Mouse (Mus musculus) ES-E14 (cell line): ENCODE measurements around the gene Gpr26. TPM values are rescaled to one million over a fixed set of nuclear protein-coding genes. Genes with fewer than 3 reads are reported as not detected.

Experiments
- DNase-seq: peaks from one replicate; pipeline ENCODE4 v3.0.0-alpha.2; 2013; ENCODE audit warnings: low read depth, low spot score
- H3K27ac ChIP-seq: 2 replicates; pipeline ENCODE4 v1.5.1; 2012; ENCODE audit warnings: low read depth, mild to moderate bottlenecking, low read length, moderate library complexity, mixed read lengths; ENCODE audit not compliant: poor library complexity, insufficient read depth, severe bottlenecking
- H3K36me3 ChIP-seq: 2 replicates; pipeline ENCODE4 v1.6.1; 2012; ENCODE audit warnings: mild to moderate bottlenecking, low read length, moderate library complexity, mixed read lengths; ENCODE audit not compliant: control insufficient read depth, poor library complexity, insufficient read depth, severe bottlenecking
- H3K4me1 ChIP-seq, 2 experiments: fragments of 150-350 bp in 1 of 2; sonication (generic) in 1 of 2; 2 replicates each; pipeline ENCODE4 v1.6.1; 2012; ENCODE audit warnings: low read length in 2 of 2, mild to moderate bottlenecking in 1 of 2, mixed read lengths in 1 of 2; ENCODE audit not compliant: control insufficient read depth in 2 of 2, insufficient read depth in 2 of 2, poor library complexity in 1 of 2
- H3K4me3 ChIP-seq, 2 experiments: fragments of 150-350 bp in 1 of 2; sonication (generic) in 1 of 2; 2 replicates each; pipeline ENCODE4 v1.5.1; 2012; ENCODE audit warnings: low read length in 2 of 2, low read depth in 1 of 2, mild to moderate bottlenecking in 1 of 2, mixed read lengths in 1 of 2; ENCODE audit not compliant: insufficient read depth in 1 of 2, poor library complexity in 1 of 2, severe bottlenecking in 1 of 2
- H3K9ac ChIP-seq: 2 replicates; pipeline ENCODE4 v1.6.1; 2012; ENCODE audit warnings: low read depth, mild to moderate bottlenecking, low read length, mixed read lengths; ENCODE audit not compliant: poor library complexity, insufficient read depth, severe bottlenecking
- H3K9me3 ChIP-seq: fragments of 150-350 bp; sonication (generic); 2 replicates; pipeline ENCODE4 v1.6.1; 2012; ENCODE audit warnings: low read depth, mild to moderate bottlenecking, low read length; ENCODE audit not compliant: control insufficient read depth, insufficient read depth
- CHD2 ChIP-seq: IDR thresholded peaks from 2 replicates; pipeline ENCODE4 v1.6.1; 2014; ENCODE audit warnings: mild to moderate bottlenecking, low read depth, low read length, inconsistent platforms
- HCFC1 ChIP-seq: IDR thresholded peaks from 2 replicates; pipeline ENCODE4 v1.6.1; 2012; ENCODE audit warnings: low read length, inconsistent platforms, borderline replicate concordance; ENCODE audit not compliant: insufficient read depth
- MAFK ChIP-seq: IDR thresholded peaks from 2 replicates; pipeline ENCODE4 v1.6.1; 2014; ENCODE audit warnings: mild to moderate bottlenecking, low read depth, low read length, inconsistent platforms; ENCODE audit not compliant: insufficient read depth
- ZC3H11A ChIP-seq: IDR thresholded peaks from 2 replicates; pipeline ENCODE4 v1.6.1; 2012; ENCODE audit warnings: low read depth, mild to moderate bottlenecking, inconsistent platforms, low read length, borderline replicate concordance
- ZNF384 ChIP-seq: IDR thresholded peaks from 2 replicates; pipeline ENCODE4 v1.6.1; 2012; ENCODE audit warnings: low read depth, low read length, inconsistent platforms
- in situ Hi-C, 2 experiments: fragments of 600-800 bp; cut with MboI; formaldehyde crosslinking; loops; one replicate each; pipeline ENCODE4 v1.15.1; 2025; ENCODE audit warnings: low sequenced_read_pairs in 2 of 2, inconsistent platforms in 1 of 2; ENCODE audit not compliant: unreplicated experiment in 2 of 2
- total RNA-seq: library from RNA; depleted of rRNA; stranded (reverse); fragments of 300-350 nt; gene quantifications from 2 replicates; pipeline ENCODE4 v1.2.3, GENCODE M21; 2012

Gpr26 gene
- total RNA-seq, 1 experiment = 0.04 TPM

GRCm38 (mm10) chr7:131951131-131951530 is 15.1 kb upstream of the Gpr26 start:
- Histone ChIP-seq H3K27ac (no peak overlapping the region), H3K9me3 (no peaks in the 10 kb centered on the region), H3K9ac (no peak overlapping the region), H3K4me1 (no peaks in the 10 kb centered on the region), H3K36me3 (no peaks in the 10 kb centered on the region), H3K4me3 (no peak overlapping the region)
- no peak for DNase-seq
- no peak for TF ChIP-seq ZC3H11A
- no peak for TF ChIP-seq HCFC1
- no peak for TF ChIP-seq CHD2
- TF ChIP-seq ZNF384 = no peak
- no peak for TF ChIP-seq MAFK
- in situ Hi-C loops = no loop called here

- Histone ChIP-seq H3K4me3 (no peak overlapping the region), H3K4me1 (no peaks in the 10 kb centered on the region), H3K9ac (no peak overlapping the region), H3K36me3 (no peaks in the 10 kb centered on the region), H3K9me3 (no peaks in the 10 kb centered on the region), H3K27ac (no peak overlapping the region)
- DNase-seq = no peak
- in situ Hi-C loops = no loop called here
- TF ChIP-seq HCFC1 (no peak), MAFK (no peak), CHD2 (no peak), ZC3H11A (no peak), ZNF384 (no peak)
Measured at GRCm38 (mm10) chr7:131953402-131953801, 12.9 kb upstream of the Gpr26 start.

- Histone ChIP-seq H3K4me3 (no peak overlapping the region), H3K36me3 (no peaks in the 10 kb centered on the region), H3K27ac (no peak overlapping the region), H3K4me1 (no peaks in the 10 kb centered on the region), H3K9me3 (no peaks in the 10 kb centered on the region), H3K9ac (no peak overlapping the region)
- no peak for TF ChIP-seq CHD2
- no peak for TF ChIP-seq ZC3H11A
- no peak for TF ChIP-seq MAFK
- no peak for TF ChIP-seq HCFC1
- no peak for TF ChIP-seq ZNF384
- DNase-seq = no peak
- in situ Hi-C loops = no loop called here
Measured at GRCm38 (mm10) chr7:131958705-131959104, 7.6 kb upstream of the Gpr26 start.

- no peaks in the 10 kb centered on the region for H3K9me3 ChIP-seq
- DNase-seq = peak; percentile 28
- H3K4me1 ChIP-seq = no peaks in the 10 kb centered on the region
- H3K36me3 ChIP-seq = no peaks in the 10 kb centered on the region
- no peak overlapping the region for H3K9ac ChIP-seq
- in situ Hi-C loops = no loop called here
- TF ChIP-seq HCFC1 (no peak), MAFK (no peak), ZC3H11A (no peak), ZNF384 (no peak), CHD2 (no peak)
- H3K4me3 ChIP-seq = no peak overlapping the region
- no peak overlapping the region for H3K27ac ChIP-seq
Measured at GRCm38 (mm10) chr7:131960551-131960950, 5.7 kb upstream of the Gpr26 start.

- in situ Hi-C loops = no loop called here
- no peaks in the 10 kb centered on the region for H3K9me3 ChIP-seq
- no peaks in the 10 kb centered on the region; a peak in 1 of 4 replicates for H3K4me1 ChIP-seq
- TF ChIP-seq ZC3H11A (no peak), CHD2 (no peak), ZNF384 (no peak), HCFC1 (no peak), MAFK (no peak)
- H3K4me3 ChIP-seq = peak overlapping the region; percentile 29 to 42; a peak in 2 of 4 replicates
- no peak overlapping the region for H3K9ac ChIP-seq
- no peak for DNase-seq
- H3K36me3 ChIP-seq = no peaks in the 10 kb centered on the region
- H3K27ac ChIP-seq = no peak overlapping the region
Measured at GRCm38 (mm10) chr7:131966916-131967494, 745 bp downstream of the Gpr26 start.
